Mouse (Mus musculus) megakaryocyte-erythroid progenitor cell, adult 5-6 weeks (primary cell): ENCODE measurements around the gene Rims3. TPM values are rescaled to one million over a fixed set of nuclear protein-coding genes. Genes with fewer than 3 reads are reported as not detected.

Source experiments
- ATAC-seq: replicated peaks from 2 replicates; pipeline ENCODE4 v1.8.0; 2016; ENCODE audit warnings: mild to moderate bottlenecking, inconsistent platforms; ENCODE audit not compliant: severe bottlenecking, poor library complexity, low FRiP score, low TSS enrichment
- total RNA-seq, 2 experiments: library from RNA; stranded (forward) in 1 of 2; stranded (reverse) in 1 of 2; fragments of 200-1000, 215-1000 nt in 1 of 2; fragments of >200 nt in 1 of 2; fragmentation: Nextera tagmentation in 1 of 2; gene quantifications; 2 replicates each; pipeline ENCODE4 v1.2.3; 2014 to 2017

Gene Rims3
- total RNA-seq, 2 experiments from 2014 or later, result not detected

DNA sequence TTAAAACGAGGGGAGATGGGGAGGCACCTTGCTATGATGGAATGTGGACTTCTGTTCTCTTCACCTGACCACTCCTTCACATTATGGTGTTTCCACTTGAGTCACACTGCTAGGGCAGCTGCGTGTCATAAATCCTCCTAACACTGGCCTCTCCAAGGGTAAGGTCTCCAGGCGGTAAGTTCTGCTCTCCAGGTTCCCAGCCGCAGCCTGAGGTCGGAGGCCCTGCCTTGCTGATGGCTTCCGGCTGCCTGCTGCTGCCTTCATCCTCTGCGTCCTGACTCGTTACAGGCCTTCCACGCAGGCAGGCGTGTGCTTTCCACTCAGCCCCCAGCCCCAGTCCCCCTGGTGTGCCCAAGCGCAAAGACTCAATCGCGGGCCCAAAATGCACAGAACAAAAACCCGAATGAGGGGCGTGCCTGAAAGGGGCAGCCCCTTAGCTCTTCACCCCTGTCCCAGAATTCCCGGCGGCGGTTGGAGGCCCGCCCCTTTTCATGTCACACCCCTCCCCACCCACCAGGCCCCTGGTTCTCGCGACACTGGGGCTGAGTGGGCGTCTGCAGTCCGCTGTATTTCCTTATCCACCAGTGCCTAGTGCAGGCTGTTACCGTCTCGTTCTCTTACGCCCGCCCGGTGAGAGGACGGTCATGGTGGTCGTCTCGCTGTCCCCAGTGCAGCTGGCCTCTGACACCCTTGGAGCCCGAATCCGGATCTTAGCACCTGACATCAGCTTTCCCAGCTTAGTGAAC lies 70.1 kb downstream of the Rims3 start, which contains the start of gene Exo5:
TSS of gene Exo5 (minus strand) at position 464 of the 746 bp plus-strand sequence.
- peak; percentile 98 for ATAC-seq

DNA sequence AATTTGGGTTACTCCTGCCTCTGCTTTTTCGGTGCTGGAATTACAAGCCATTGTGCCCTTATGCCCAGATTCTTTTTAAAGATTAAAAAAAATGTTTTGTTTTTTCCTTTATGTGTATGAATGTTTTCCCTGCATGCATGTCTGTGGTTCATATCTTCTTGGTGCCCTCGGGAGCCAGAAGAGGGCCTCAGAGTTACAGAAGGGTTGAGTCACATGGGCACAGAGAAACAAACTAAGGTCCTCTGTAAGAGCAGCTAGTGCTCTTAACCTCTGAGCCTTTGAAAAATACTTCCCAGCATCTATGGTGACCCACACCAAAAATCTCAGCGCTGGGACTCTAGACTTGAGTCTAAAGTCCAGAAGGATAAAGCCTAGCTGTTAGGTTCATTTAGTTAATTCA lies 70.8 kb downstream of the Rims3 start:
- ATAC-seq, result peak; percentile 78

GRCm38 (mm10) chr4:120928686-120929085 lies 74.1 kb downstream of the Rims3 start:
- ATAC-seq, result no peak

DNA sequence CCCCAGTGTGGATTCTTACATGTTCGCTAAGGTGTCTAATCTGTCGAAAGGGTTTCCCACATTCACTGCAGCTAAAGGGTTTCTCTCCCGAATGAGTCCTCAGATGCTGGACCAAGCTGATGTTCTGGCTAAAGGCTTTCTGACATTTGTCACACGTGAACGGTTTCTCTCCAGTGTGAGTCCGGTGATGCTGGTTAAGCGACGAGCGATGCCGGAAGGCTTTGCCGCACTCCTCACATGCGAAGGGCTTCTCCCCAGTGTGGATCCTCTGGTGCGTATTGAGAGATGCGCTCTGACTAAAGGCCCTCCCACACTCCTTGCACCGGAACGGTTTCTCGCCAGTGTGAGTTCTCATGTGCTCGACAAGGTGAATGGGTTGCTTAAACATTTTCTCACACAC lies 76.1 kb downstream of the Rims3 start:
- no peak for ATAC-seq

DNA sequence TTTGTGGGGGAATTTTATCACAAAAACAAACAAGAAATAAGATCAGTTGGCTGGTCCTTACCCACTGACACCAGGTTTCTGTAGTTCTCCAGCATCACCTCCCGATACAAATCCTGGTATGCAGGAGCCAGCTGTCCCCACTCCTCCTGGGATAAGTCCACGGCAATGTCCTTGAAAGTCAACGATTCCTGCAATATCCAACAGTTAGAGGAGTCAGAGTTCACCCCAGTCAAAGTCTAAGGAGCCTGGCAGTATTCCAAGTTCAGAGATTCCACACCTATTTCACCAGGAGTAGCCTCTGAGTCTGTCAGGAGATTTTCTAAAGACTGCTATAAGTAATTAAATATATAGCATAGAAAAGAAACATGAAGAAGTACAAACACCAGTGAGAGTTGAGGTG lies 80.4 kb downstream of the Rims3 start:
- no peak for ATAC-seq

Other genes with a start within 250 kb of the Rims3 start
- 36.4 and 47.4 TPM in 2 replicates for gene Cited4, start 188.2 kb upstream of the Rims3 start, total RNA-seq (2014; fragmentation: Nextera tagmentation)
- gene Cited4, start 188.2 kb upstream of the Rims3 start, total RNA-seq (2017), result 7.4 and 30.9 TPM in 2 replicates
- gene Kcnq4, start 106.2 kb upstream of the Rims3 start, total RNA-seq (2014; fragmentation: Nextera tagmentation), result not detected in 2 replicates
- gene Kcnq4, start 106.2 kb upstream of the Rims3 start, total RNA-seq (2017), result not detected in 2 replicates
- 66.1 and 69.9 TPM in 2 replicates for gene Nfyc, start 23.2 kb upstream of the Rims3 start, total RNA-seq (2014; fragmentation: Nextera tagmentation)
- 39.0 and 74.5 TPM in 2 replicates for gene Nfyc, start 23.2 kb upstream of the Rims3 start, total RNA-seq (2017)
- 6.9 and 13.5 TPM in 2 replicates for gene Exo5, start 70.2 kb downstream of the Rims3 start, total RNA-seq (2014; fragmentation: Nextera tagmentation)
- 13.2 and 29.9 TPM in 2 replicates for gene Exo5, start 70.2 kb downstream of the Rims3 start, total RNA-seq (2017)
- 3.1 and 9.1 TPM in 2 replicates for gene Zfp69, start 96.9 kb downstream of the Rims3 start, total RNA-seq (2014; fragmentation: Nextera tagmentation)
- gene Zfp69, start 96.9 kb downstream of the Rims3 start, total RNA-seq (2017), result 2.3 and 7.8 TPM in 2 replicates
- 157 and 168 TPM in 2 replicates for gene Smap2, start 162.4 kb downstream of the Rims3 start, total RNA-seq (2014; fragmentation: Nextera tagmentation)
- gene Smap2, start 162.4 kb downstream of the Rims3 start, total RNA-seq (2017), result 84.1 and 87.3 TPM in 2 replicates
- not detected in 2 replicates for gene Col9a2, start 184.6 kb downstream of the Rims3 start, total RNA-seq (2014; fragmentation: Nextera tagmentation)
- not detected in 2 replicates for gene Col9a2, start 184.6 kb downstream of the Rims3 start, total RNA-seq (2017)
- gene Zmpste24, start 243.4 kb downstream of the Rims3 start, total RNA-seq (2014; fragmentation: Nextera tagmentation), result 33.5 and 34.1 TPM in 2 replicates
- 65.3 and 78.7 TPM in 2 replicates for gene Zmpste24, start 243.4 kb downstream of the Rims3 start, total RNA-seq (2017)